Mouse (Mus musculus) CH12.LX (cell line): Measurements from ENCODE around the gene Lce3c. TPM values are rescaled to one million over a fixed set of nuclear protein-coding genes. Genes with fewer than 3 reads are reported as not detected.

Experiments used
- DNase-seq: peaks from one replicate; pipeline ENCODE4 v3.0.0-alpha.2; 2013; ENCODE audit errors: extremely low read depth
- H3K27ac ChIP-seq: 2 replicates; pipeline ENCODE4 v1.5.1; 2012; ENCODE audit warnings: low read depth, mild to moderate bottlenecking, control low read depth, moderate library complexity; ENCODE audit not compliant: insufficient read depth
- H3K27me3 ChIP-seq: replicated peaks from 2 replicates; pipeline ENCODE3; 2012; ENCODE audit warnings: inconsistent platforms
- H3K36me3 ChIP-seq, 2 experiments: replicated peaks in 1 of 2; 2 replicates each; pipeline versions ENCODE3 to v1.6.1; 2012; ENCODE audit warnings: inconsistent platforms in 1 of 2, low read length in 1 of 2, mild to moderate bottlenecking in 1 of 2, mixed read lengths in 1 of 2, moderate library complexity in 1 of 2; ENCODE audit not compliant: control insufficient read depth in 1 of 2, insufficient read depth in 1 of 2
- H3K4me1 ChIP-seq, 2 experiments: 2 replicates each; pipeline ENCODE4 v1.6.1; 2012; ENCODE audit warnings: inconsistent platforms in 1 of 2, moderate library complexity in 1 of 2; ENCODE audit not compliant: insufficient read depth in 2 of 2, control insufficient read depth in 1 of 2
- H3K4me2 ChIP-seq: 2 replicates; pipeline ENCODE4 v1.6.1; 2012; ENCODE audit warnings: low read depth, mild to moderate bottlenecking, control low read depth; ENCODE audit not compliant: poor library complexity, insufficient read depth, severe bottlenecking
- H3K4me3 ChIP-seq, 3 experiments: fragments of 150-350 bp in 1 of 3; sonication (generic) in 1 of 3; replicated peaks in 1 of 3; 2 replicates each; pipeline versions ENCODE3 to v1.5.1; 2011 to 2012; ENCODE audit warnings: low read depth in 2 of 3, low read length in 2 of 3, mild to moderate bottlenecking in 2 of 3, moderate library complexity in 2 of 3, control low read depth in 1 of 3, improper control_type of control experiment in 1 of 3, inconsistent platforms in 1 of 3, mixed read lengths in 1 of 3; ENCODE audit not compliant: poor library complexity in 1 of 3
- H3K79me2 ChIP-seq: replicated peaks from 2 replicates; pipeline ENCODE4 v1.6.1; 2012; ENCODE audit warnings: mild to moderate bottlenecking, moderate library complexity; ENCODE audit not compliant: control insufficient read depth, poor library complexity, insufficient read depth, severe bottlenecking; ENCODE audit errors: extremely low read depth
- H3K9ac ChIP-seq: 2 replicates; pipeline ENCODE4 v1.6.1; 2012; ENCODE audit warnings: low read depth, mild to moderate bottlenecking, control low read depth, moderate library complexity; ENCODE audit not compliant: insufficient read depth
- H3K9me3 ChIP-seq: replicated peaks from 2 replicates; pipeline ENCODE3; 2012; ENCODE audit warnings: low read length, inconsistent platforms, mixed read lengths
- BHLHE40 ChIP-seq: IDR thresholded peaks from 2 replicates; pipeline ENCODE4 v1.6.1; 2011; ENCODE audit warnings: mild to moderate bottlenecking, low read depth, low read length, improper control_type of control experiment
- E2F4 ChIP-seq: IDR thresholded peaks from 2 replicates; pipeline ENCODE4 v1.6.1; 2011; ENCODE audit warnings: low read depth, low read length, improper control_type of control experiment; ENCODE audit not compliant: insufficient replicate concordance
- EP300 ChIP-seq: IDR thresholded peaks from 2 replicates; pipeline ENCODE4 v1.6.1; 2011; ENCODE audit warnings: low read length, improper control_type of control experiment
- GABPA ChIP-seq: IDR thresholded peaks from 2 replicates; pipeline ENCODE4 v1.6.1; 2012; ENCODE audit warnings: low read depth, low read length, improper control_type of control experiment, inconsistent platforms; ENCODE audit not compliant: insufficient replicate concordance
- IRF4 ChIP-seq: IDR thresholded peaks from 2 replicates; pipeline ENCODE4 v1.6.1; 2014; ENCODE audit warnings: low read depth, mild to moderate bottlenecking, inconsistent platforms, low read length, improper control_type of control experiment
- JUND ChIP-seq: conservative IDR thresholded peaks from 2 replicates; pipeline ENCODE4 v1.6.1; 2011; ENCODE audit warnings: low read depth, low read length, improper control_type of control experiment
- MAX ChIP-seq: IDR thresholded peaks from 2 replicates; pipeline ENCODE4 v1.6.1; 2011; ENCODE audit warnings: low read length, improper control_type of control experiment
- NELFE ChIP-seq: IDR thresholded peaks from 2 replicates; pipeline ENCODE4 v1.6.1; 2011; ENCODE audit warnings: low read depth, low read length, improper control_type of control experiment
- PAX5 ChIP-seq: IDR thresholded peaks from 2 replicates; pipeline ENCODE4 v1.6.1; 2012; ENCODE audit warnings: low read length, inconsistent platforms, mixed read lengths
- RAD21 ChIP-seq: IDR thresholded peaks from 2 replicates; pipeline ENCODE4 v1.6.1; 2011; ENCODE audit warnings: low read depth, mild to moderate bottlenecking, low read length, improper control_type of control experiment, moderate library complexity
- RCOR1 ChIP-seq: conservative IDR thresholded peaks from 2 replicates; pipeline ENCODE4 v1.6.1; 2012; ENCODE audit warnings: low read depth, mild to moderate bottlenecking, inconsistent platforms, low read length, improper control_type of control experiment
- SIN3A ChIP-seq: IDR thresholded peaks from 2 replicates; pipeline ENCODE4 v1.6.1; 2012; ENCODE audit warnings: low read length, improper control_type of control experiment, inconsistent platforms
- SMC3 ChIP-seq: IDR thresholded peaks from 2 replicates; pipeline ENCODE4 v1.6.1; 2011; ENCODE audit warnings: low read depth, low read length, improper control_type of control experiment
- USF2 ChIP-seq: conservative IDR thresholded peaks from 2 replicates; pipeline ENCODE4 v1.6.1; 2011; ENCODE audit warnings: low read depth, low read length, improper control_type of control experiment
- ZC3H11A ChIP-seq: IDR thresholded peaks from 2 replicates; pipeline ENCODE4 v1.6.1; 2012; ENCODE audit warnings: low read depth, mild to moderate bottlenecking, inconsistent platforms, low read length, improper control_type of control experiment
- ZKSCAN1 ChIP-seq: IDR thresholded peaks from 2 replicates; pipeline ENCODE4 v1.6.1; 2012; ENCODE audit warnings: low read depth, inconsistent platforms, low read length, improper control_type of control experiment, borderline replicate concordance
- ZMIZ1 ChIP-seq: IDR thresholded peaks from 2 replicates; pipeline ENCODE4 v1.6.1; 2012; ENCODE audit warnings: low read depth, mild to moderate bottlenecking, inconsistent platforms, low read length, improper control_type of control experiment
- dilution Hi-C: fragments of 300-500 bp; cut with MboI; formaldehyde crosslinking; loops from 2 replicates; pipeline ENCODE4 v1.14.3; 2020; ENCODE audit warnings: low sequenced_read_pairs; ENCODE audit not compliant: extremely low pct_unique_long_range_greater_than_20kb, extremely low pct_ligation_motif_present
- in situ Hi-C: fragments of 300-500 bp; cut with MboI; formaldehyde crosslinking; loops from 3 replicates; pipeline ENCODE4 v1.14.3; 2019; ENCODE audit warnings: low sequenced_read_pairs, low pct_ligation_motif_present, low pct_unique_long_range_greater_than_20kb, mixed read lengths
- polyA plus RNA-seq: library from polyadenylated mRNA; unstranded; fragments of >175 nt; gene quantifications from 2 replicates; pipeline ENCODE4 v1.2.1, GENCODE M21; 2012; ENCODE audit warnings: low read depth; ENCODE audit not compliant: insufficient read length
- total RNA-seq, 2 experiments: library from RNA; depleted of rRNA; stranded (reverse); fragments of 300-350 nt in 1 of 2; fragments of >200 nt in 1 of 2; gene quantifications; 2 replicates each; pipeline ENCODE4 v1.2.3; 2012 to 2014

The Lce3c gene
- total and polyA plus RNA-seq, 3 experiments = not detected

DNA sequence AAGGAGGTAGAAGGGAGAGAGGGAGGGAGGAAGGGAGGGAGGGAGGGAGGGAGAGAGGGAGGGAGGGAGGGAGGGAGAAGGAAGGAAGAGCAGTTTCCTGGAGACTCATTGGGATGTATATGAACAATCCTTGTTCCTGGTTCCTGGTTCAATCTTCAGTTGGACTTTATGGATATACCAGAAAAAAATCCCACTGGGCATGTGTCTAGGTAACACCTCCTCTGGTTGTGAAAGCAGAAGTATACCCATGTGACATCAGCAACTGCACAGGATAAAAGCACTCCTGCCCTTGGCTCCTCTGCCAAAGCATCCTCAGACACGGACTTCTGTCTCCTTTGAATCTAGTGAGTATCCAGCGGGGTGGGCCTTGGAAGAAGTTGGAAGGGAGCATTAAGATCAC lies 11.6 kb upstream of the Lce3c start, which contains the start of gene Lce3b:
TSS of gene Lce3b (plus strand) at position 301 of the 400 bp plus-strand sequence.
- no peaks in the 10 kb centered on the region for H3K4me1 ChIP-seq
- no peaks in the 10 kb centered on the region for H3K27me3 ChIP-seq
- H3K9ac ChIP-seq = no peak within 1 kb of the TSS
- H3K4me2 ChIP-seq = no peak within 1 kb of the TSS
- no peaks in the 10 kb centered on the region for H3K79me2 ChIP-seq
- no peaks in the 10 kb centered on the region for H3K36me3 ChIP-seq
- no peak within 1 kb of the TSS for H3K27ac ChIP-seq
- no peak within 1 kb of the TSS for H3K4me3 ChIP-seq
- no peaks in the 10 kb centered on the region for H3K9me3 ChIP-seq
- dilution Hi-C loops = no loop called here
- in situ Hi-C loops = no loop called here
- TF ChIP-seq RCOR1 = no peak
- TF ChIP-seq ZC3H11A = no peak
- no peak for DNase-seq

DNA sequence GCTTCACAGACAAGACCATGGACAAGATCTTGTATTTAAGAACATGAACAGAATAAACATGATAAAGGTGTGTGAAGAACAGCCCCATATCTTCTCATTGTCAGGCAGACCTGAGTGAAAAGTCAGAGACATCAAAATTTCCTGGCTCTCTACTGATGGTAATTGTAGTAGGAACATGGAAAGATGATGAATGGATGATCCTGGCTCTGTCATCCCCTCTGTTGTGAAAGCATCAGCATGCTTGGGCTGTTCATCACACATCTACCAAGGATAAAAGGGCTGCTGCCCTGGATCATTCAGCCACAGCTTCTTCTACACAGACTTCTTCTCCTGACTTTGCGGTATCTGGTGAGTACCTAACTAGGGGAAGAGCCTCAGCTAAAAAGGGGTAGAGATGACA lies 12.8 kb downstream of the Lce3c start, which contains the start of gene Lce3d:
TSS of gene Lce3d (plus strand) at position 301 of the 400 bp plus-strand sequence.
- H3K9ac ChIP-seq = no peak within 1 kb of the TSS
- H3K27me3 ChIP-seq = no peaks in the 10 kb centered on the region
- H3K4me3 ChIP-seq = no peak within 1 kb of the TSS
- dilution Hi-C loops = no loop called here
- in situ Hi-C loops = no loop called here
- H3K79me2 ChIP-seq = no peaks in the 10 kb centered on the region
- H3K4me1 ChIP-seq = no peaks in the 10 kb centered on the region
- no peaks in the 10 kb centered on the region for H3K36me3 ChIP-seq
- no peak within 1 kb of the TSS for H3K4me2 ChIP-seq
- no peak for TF ChIP-seq USF2
- TF ChIP-seq RAD21 = no peak
- no peak for TF ChIP-seq JUND
- TF ChIP-seq PAX5 = no peak
- no peak for TF ChIP-seq IRF4
- TF ChIP-seq BHLHE40 = no peak
- no peak for TF ChIP-seq E2F4
- no peak for TF ChIP-seq NELFE
- TF ChIP-seq ZMIZ1 = no peak
- no peak for TF ChIP-seq SIN3A
- no peak for TF ChIP-seq MAX
- no peak for TF ChIP-seq GABPA
- TF ChIP-seq EP300 = no peak
- TF ChIP-seq ZKSCAN1 = no peak
- no peak within 1 kb of the TSS for H3K27ac ChIP-seq
- H3K9me3 ChIP-seq = no peaks in the 10 kb centered on the region
- DNase-seq = no peak

DNA sequence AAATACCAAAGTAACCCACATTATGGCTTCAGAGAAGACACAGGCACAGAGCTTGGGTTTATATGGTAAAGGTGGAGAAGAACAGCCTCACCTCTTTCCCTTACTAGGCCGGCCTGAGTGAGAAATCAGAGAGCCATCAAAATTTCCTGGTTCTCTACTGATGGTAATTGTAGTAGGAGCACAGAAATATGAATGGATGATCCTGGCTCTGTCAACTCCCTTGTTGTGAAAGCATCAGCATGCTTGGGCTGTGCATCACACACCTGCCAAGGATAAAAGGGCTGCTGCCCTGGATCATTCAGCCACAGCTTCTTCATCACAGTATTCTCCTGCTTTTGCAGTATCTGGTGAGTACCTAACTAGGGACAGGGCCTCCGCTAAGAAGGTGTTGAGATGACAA lies 22.5 kb downstream of the Lce3c start, which contains the start of gene Lce3e:
TSS of gene Lce3e (plus strand) at position 301 of the 400 bp plus-strand sequence.
- in situ Hi-C loops (no loop called here), dilution Hi-C loops (no loop called here)
- Histone ChIP-seq H3K27ac (no peak within 1 kb of the TSS), H3K9ac (no peak within 1 kb of the TSS), H3K9me3 (no peaks in the 10 kb centered on the region), H3K27me3 (no peaks in the 10 kb centered on the region), H3K4me2 (no peak within 1 kb of the TSS), H3K36me3 (no peaks in the 10 kb centered on the region), H3K4me1 (no peaks in the 10 kb centered on the region), H3K4me3 (no peak within 1 kb of the TSS), H3K79me2 (no peaks in the 10 kb centered on the region)
- DNase-seq = no peak
- TF ChIP-seq SMC3 = no peak
